Comparison of ENCODE assay signal across 14 mouse cellular contexts in the genomic region with DNA sequence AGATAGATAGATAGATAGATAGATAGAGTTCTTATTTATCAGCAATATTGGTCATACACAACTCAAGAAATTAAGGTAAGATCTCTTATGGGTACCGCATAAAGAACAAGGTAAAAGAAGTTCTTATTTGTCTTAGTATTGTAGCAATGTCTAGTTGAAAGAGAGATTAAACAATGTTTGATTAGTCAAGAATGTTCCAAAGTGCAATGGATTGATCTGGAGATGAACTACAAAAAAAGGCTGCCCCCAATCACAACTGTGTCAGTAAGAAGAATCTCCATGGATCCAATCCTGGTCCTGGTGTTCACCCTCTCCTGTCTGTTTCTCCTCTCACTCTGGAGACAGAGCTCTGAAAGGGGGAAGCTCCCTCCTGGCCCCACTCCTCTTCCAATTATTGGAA. TPM values are rescaled to one million over a fixed set of nuclear protein-coding genes. Genes with fewer than 3 reads are reported as not detected.
"Had no signal": no experiment of that assay in that cellular context is flagged by ENCODE, and none has a peak within 500 bp of the region (broad histone marks: within the 10 kb centered on the region; RNA-seq: fewer than 3 reads in every experiment).

A gene (plus strand): TSS at position 268 of the 400 bp plus-strand sequence.

RNA-seq across cellular contexts. Expression of the gene that starts here (rescaled TPM):
- total RNA-seq: neutrophil, adult 5-6 weeks had no signal
- polyA plus RNA-seq: neural tube, embryonic 13.5 days; neural tube, embryonic 14.5 days; neural tube, embryonic 15.5 days; small intestine, adult 2 months; spleen, adult 2 months; stomach, embryonic 14.5 days; stomach, embryonic 15.5 days; stomach, embryonic 16.5 days; stomach, postnatal 0 days; testis, adult 2 months; thymus, adult 2 months; thymus, postnatal 0 days; urinary bladder, adult 2 months had no signal
